Mouse (Mus musculus) thymus, adult 2 months (tissue): Measurements from ENCODE around the gene Pafah1b3.

ENCODE experiments used
- CTCF ChIP-seq: fragments of 200-500 bp; IDR thresholded peaks from 2 replicates; pipeline ENCODE4 v1.5.1; 2012; ENCODE audit warnings: mild to moderate bottlenecking, control low read depth, low read length, moderate library complexity, borderline replicate concordance; ENCODE audit not compliant: control insufficient read depth, poor library complexity, insufficient read depth; ENCODE audit errors: extremely low read depth
- POLR2A ChIP-seq: fragments of 200-500 bp; IDR thresholded peaks from 2 replicates; pipeline ENCODE4 v1.6.1; 2012; ENCODE audit warnings: mild to moderate bottlenecking, low read length, control low read depth, moderate library complexity; ENCODE audit not compliant: control insufficient read depth, poor library complexity, insufficient read depth; ENCODE audit errors: extremely low read depth

DNA sequence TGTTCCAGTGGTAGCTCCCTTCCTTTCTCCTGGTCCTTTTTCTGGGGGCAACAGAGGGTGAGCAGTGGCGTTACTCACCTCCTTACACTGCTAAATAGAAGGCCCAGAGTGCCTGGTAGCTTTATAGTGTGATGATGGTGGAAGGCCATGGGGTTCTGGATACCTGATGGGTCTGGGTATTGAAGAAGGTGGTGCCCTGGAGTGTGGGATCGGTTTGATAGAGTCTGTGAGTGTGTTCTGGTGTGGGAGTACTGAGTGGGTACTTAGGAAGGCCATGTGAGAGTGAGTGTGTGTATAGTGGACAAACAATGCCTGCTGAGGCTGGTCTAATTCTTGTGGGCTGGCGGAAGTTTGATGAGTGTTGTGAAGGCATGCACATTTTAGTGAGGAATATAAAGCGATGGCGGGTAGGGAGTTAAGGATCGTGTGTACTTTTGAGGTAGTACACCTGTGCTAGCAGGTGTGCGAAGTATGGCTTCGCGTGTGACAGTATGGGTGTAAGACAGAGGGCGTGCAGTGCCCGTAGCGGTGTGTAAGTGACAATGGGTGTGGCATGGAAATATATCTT is 16.5 kb downstream of the Pafah1b3 start:
- no peak for TF ChIP-seq POLR2A
- no peak for TF ChIP-seq CTCF
